Mouse (Mus musculus) liver, adult 2 months (tissue): ENCODE measurements around the gene Zfp534.
"Not testable (repeated sequence)": the region's sequence is repeated elsewhere in the genome, so short reads cannot be mapped to it uniquely, and the experiment has no call there.

ENCODE experiments used
- CTCF ChIP-seq: fragments of 200-500 bp; IDR thresholded peaks from 2 replicates; pipeline ENCODE4 v1.5.1; 2011; ENCODE audit warnings: low read depth, low read length, control low read depth
- POLR2A ChIP-seq: fragments of 200-500 bp; IDR thresholded peaks from 2 replicates; pipeline ENCODE4 v1.6.1; 2011; ENCODE audit warnings: low read length, control low read depth; ENCODE audit not compliant: insufficient read depth; ENCODE audit errors: extremely low read depth

DNA sequence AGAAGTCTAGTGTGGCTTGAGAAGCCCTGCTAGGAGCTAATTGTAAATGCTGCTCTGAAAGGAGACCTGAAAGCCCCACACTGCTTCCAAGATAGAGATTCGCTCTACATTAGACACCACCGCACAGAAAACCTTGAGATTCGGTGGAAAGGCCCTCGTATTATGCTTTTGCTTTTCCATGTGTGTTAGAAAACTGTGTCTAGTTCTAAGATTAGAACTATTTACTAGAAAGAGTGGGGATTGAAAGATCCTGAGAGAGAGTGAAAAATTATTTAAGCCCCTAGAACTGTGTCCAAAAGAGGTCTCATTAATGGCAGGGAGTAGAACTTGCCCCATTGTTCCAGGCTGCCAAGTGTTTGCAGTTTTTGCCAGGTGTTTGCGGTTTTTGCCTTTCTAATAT lies 47.1 kb downstream of the Zfp534 start:
- not testable (repeated sequence) for TF ChIP-seq CTCF, POLR2A
